Mouse (Mus musculus): Measurements from ENCODE around the gene Gpr137. TPM values are rescaled to one million over a fixed set of nuclear protein-coding genes. Genes with fewer than 3 reads are reported as not detected.

The Gpr137 gene
- polyA plus RNA-seq, 1 experiment from 2014 or later: 33.1 TPM

- DNase-seq (ENCODE audit: low spot score): peak; percentile 99
- Histone ChIP-seq H3K4me3 (replicated peaks; ENCODE audit: low read depth, low read length) (peak overlapping the region; percentile 46), H3K27me3 (ENCODE audit: insufficient read depth, low read length) (no peaks in the 10 kb centered on the region), H3K4me1 (replicated peaks; ENCODE audit: insufficient read depth, low read length) (peaks cover 22% of the 10 kb centered on the region), H3K27ac (peak overlapping the region; percentile 83), H3K36me3 (ENCODE audit: insufficient read depth, low read length) (peaks cover 28% of the 10 kb centered on the region; the same call in 1 of the 2 replicates), H3K9me3 (replicated peaks; ENCODE audit: low read length) (no peaks in the 10 kb centered on the region), H3K4me2 (ENCODE audit: low read length) (peak overlapping the region; percentile 70), H3K9ac (ENCODE audit: low read depth, low read length) (peak overlapping the region; percentile 63)
- peak; percentile 90 for ATAC-seq (replicated peaks; ENCODE audit: low FRiP score, low read depth)
- under 1% methylated on average over 56 of the region's 59 CpGs for WGBS
- TF ChIP-seq CTCF (IDR thresholded peaks at IDR 0.05; ENCODE audit: low read depth): peak; percentile 79
Observed at GRCm38 (mm10) chr19:6979486-6980380, 37.5 kb upstream of the Gpr137 start.

- Histone ChIP-seq H3K27ac (peak overlapping the region; percentile 75; the same call in 1 of the 2 replicates), H3K36me3 (ENCODE audit: insufficient read depth, low read length) (peaks cover 27% of the 10 kb centered on the region; the same call in 1 of the 2 replicates), H3K4me1 (replicated peaks; ENCODE audit: insufficient read depth, low read length) (peaks cover 22% of the 10 kb centered on the region), H3K9me3 (replicated peaks; ENCODE audit: low read length) (no peaks in the 10 kb centered on the region), H3K9ac (ENCODE audit: low read depth, low read length) (peak overlapping the region; percentile 63), H3K4me3 (replicated peaks; ENCODE audit: low read depth, low read length) (peak overlapping the region; percentile 46), H3K4me2 (ENCODE audit: low read length) (peak overlapping the region; percentile 70), H3K27me3 (ENCODE audit: insufficient read depth, low read length) (no peaks in the 10 kb centered on the region)
- TF ChIP-seq CTCF (IDR thresholded peaks at IDR 0.05; ENCODE audit: low read depth): no peak
- DNase-seq (ENCODE audit: low spot score): peak; percentile 24
- no peak for ATAC-seq (replicated peaks; ENCODE audit: low FRiP score, low read depth)
- WGBS: 6% methylated on average over 11 of the region's 11 CpGs
Observed at GRCm38 (mm10) chr19:6979001-6979479, 36.8 kb upstream of the Gpr137 start.

- H3K27me3 ChIP-seq (ENCODE audit: insufficient read depth, low read length): no peaks in the 10 kb centered on the region
- no peak for TF ChIP-seq CTCF (IDR thresholded peaks at IDR 0.05; ENCODE audit: low read depth)
- DNase-seq (ENCODE audit: low spot score): no peak
- WGBS: 35% methylated on average over 3 of the region's 3 CpGs
- no peaks in the 10 kb centered on the region for H3K9me3 ChIP-seq (replicated peaks; ENCODE audit: low read length)
- peaks cover 22% of the 10 kb centered on the region for H3K4me1 ChIP-seq (replicated peaks; ENCODE audit: insufficient read depth, low read length)
- H3K4me3 ChIP-seq (replicated peaks; ENCODE audit: low read depth, low read length): peak overlapping the region; percentile 46; the same call in 1 of the 2 replicates
- H3K9ac ChIP-seq (ENCODE audit: low read depth, low read length): peak overlapping the region; percentile 63
- H3K36me3 ChIP-seq (ENCODE audit: insufficient read depth, low read length): peaks cover 24% of the 10 kb centered on the region; the same call in 1 of the 2 replicates
- H3K27ac ChIP-seq: 0 out of 2 replicates have a peak overlapping the region, but pooled peaks have one; percentile 75
- H3K4me2 ChIP-seq (ENCODE audit: low read length): peak overlapping the region; percentile 70
- ATAC-seq (replicated peaks; ENCODE audit: low FRiP score, low read depth): no peak
Observed at GRCm38 (mm10) chr19:6978639-6978974, 36.3 kb upstream of the Gpr137 start.

- 0 out of 2 replicates have a peak overlapping the region, but pooled peaks have one; percentile 27 for H3K9ac ChIP-seq (ENCODE audit: low read depth, low read length)
- peaks cover 22% of the 10 kb centered on the region for H3K4me1 ChIP-seq (replicated peaks; ENCODE audit: insufficient read depth, low read length)
- H3K4me2 ChIP-seq (ENCODE audit: low read length): peak overlapping the region; percentile 70; the same call in 1 of the 2 replicates
- TF ChIP-seq CTCF (IDR thresholded peaks at IDR 0.05; ENCODE audit: low read depth): no peak
- 81% methylated on average over 13 of the region's 13 CpGs for WGBS
- H3K9me3 ChIP-seq (replicated peaks; ENCODE audit: low read length): no peaks in the 10 kb centered on the region
- H3K27me3 ChIP-seq (ENCODE audit: insufficient read depth, low read length): no peaks in the 10 kb centered on the region
- ATAC-seq (replicated peaks; ENCODE audit: low FRiP score, low read depth) (no peak), DNase-seq (ENCODE audit: low spot score) (no peak)
- no peak overlapping the region for H3K27ac ChIP-seq
- no peak overlapping the region; the same call in 1 of the 2 replicates for H3K4me3 ChIP-seq (replicated peaks; ENCODE audit: low read depth, low read length)
- 0 out of 2 replicates have a peak, but pooled peaks cover 22% of the 10 kb centered on the region for H3K36me3 ChIP-seq (ENCODE audit: insufficient read depth, low read length)
Observed at GRCm38 (mm10) chr19:6977759-6978638, 35.7 kb upstream of the Gpr137 start.

DNA sequence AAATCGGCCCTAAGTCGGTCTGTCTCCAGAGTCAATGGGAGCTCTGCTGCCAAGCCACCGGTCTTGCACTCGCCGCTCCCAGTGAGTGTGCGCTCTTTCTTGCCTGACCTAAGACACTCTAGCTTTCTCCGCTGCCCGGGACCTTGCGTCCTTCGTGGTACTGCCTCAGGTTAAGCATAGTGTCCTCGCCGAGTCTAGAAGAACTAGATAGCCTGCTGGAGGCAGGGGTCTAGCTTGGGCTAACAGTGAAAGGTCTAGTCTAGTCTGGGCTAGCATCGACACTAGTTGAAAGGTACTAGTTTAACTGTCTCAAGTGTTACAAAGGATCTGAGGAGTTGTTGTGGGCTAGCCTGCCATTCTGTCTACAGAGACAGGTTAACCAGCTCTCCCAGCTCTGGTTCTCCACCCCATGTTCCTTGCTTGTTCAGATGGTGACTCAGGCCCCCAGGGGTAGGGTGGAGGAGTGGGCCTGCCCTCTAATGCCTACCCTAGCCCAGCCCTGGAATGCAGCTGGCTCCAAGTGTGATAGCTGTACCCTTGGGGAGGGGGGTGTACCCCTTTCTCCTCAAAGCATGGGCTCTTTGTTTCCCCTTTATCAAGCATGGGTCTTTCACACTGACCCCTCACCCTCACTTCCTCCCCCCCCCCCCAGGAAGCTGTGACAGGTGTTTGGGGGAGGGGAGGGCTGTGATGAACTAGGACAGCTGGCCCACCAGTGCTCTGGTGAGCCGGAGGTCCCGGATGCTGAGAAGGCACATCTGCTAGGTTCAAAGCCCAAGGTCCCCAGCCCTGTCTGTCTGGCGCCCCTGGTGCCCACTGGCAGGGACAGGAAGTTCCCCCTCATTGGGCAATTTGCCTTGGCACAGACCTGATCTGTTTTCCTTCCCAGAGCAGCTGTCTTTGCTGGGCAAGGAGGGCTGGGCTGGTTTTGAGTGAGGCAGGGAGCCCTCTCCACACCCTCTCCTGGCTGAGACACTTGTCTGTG is 33.5 kb upstream of the Gpr137 start, which contains the start of gene Plcb3:
Gene Plcb3, minus strand, starts transcription at position 934 of the 985 bp plus-strand sequence.
- H3K36me3 ChIP-seq (ENCODE audit: insufficient read depth, low read length): 0 out of 2 replicates have a peak, but pooled peaks cover 14% of the 10 kb centered on the region
- peak within 1 kb of the TSS; percentile 69 for H3K4me3 ChIP-seq (replicated peaks; ENCODE audit: low read depth, low read length)
- peak within 1 kb of the TSS; percentile 85 for H3K27ac ChIP-seq
- TF ChIP-seq CTCF (IDR thresholded peaks at IDR 0.05; ENCODE audit: low read depth): peak; percentile 48; the same call in 1 of the 2 replicates
- H3K27me3 ChIP-seq (ENCODE audit: insufficient read depth, low read length): no peaks in the 10 kb centered on the region
- H3K4me1 ChIP-seq (replicated peaks; ENCODE audit: insufficient read depth, low read length): peaks cover 28% of the 10 kb centered on the region
- no peak for ATAC-seq (replicated peaks; ENCODE audit: low FRiP score, low read depth)
- under 1% methylated on average over 16 of the region's 16 CpGs for whole genome bisulfite sequencing
- peak within 1 kb of the TSS; percentile 92 for H3K4me2 ChIP-seq (ENCODE audit: low read length)
- DNase-seq (ENCODE audit: low spot score): peak; percentile 81
- peak within 1 kb of the TSS; percentile 72 for H3K9ac ChIP-seq (ENCODE audit: low read depth, low read length)
- no peaks in the 10 kb centered on the region for H3K9me3 ChIP-seq (replicated peaks; ENCODE audit: low read length)

Data from kidney, postnatal 0 days (tissue).